Mouse (Mus musculus): ENCODE results near the gene Gm21970.
A peak's percentile ranks its signal among the peaks of the same experiment; 100 is the strongest.
"Not testable (repeated sequence)": the region's sequence is repeated elsewhere in the genome, so short reads cannot be mapped to it uniquely, and the experiment has no call there.

The Gm21970 gene

GRCm38 (mm10) chr16:91438599-91438998 is 47.1 kb downstream of the Gm21970 start:
- not testable (repeated sequence) for DNase-seq (ENCODE audit: low spot score)

- peak; percentile 35 for DNase-seq (ENCODE audit: low spot score)
Measured at GRCm38 (mm10) chr16:91441366-91441765, 49.8 kb downstream of the Gm21970 start.

GRCm38 (mm10) chr16:91441811-91442240 is 50.3 kb downstream of the Gm21970 start:
- DNase-seq (ENCODE audit: low spot score) = no peak

- DNase-seq (ENCODE audit: low spot score) = no peak
Measured at GRCm38 (mm10) chr16:91442446-91442845, 50.9 kb downstream of the Gm21970 start.

- DNase-seq (ENCODE audit: low spot score) = no peak
Measured at GRCm38 (mm10) chr16:91443211-91443611, 51.7 kb downstream of the Gm21970 start.

- DNase-seq (ENCODE audit: low spot score) = no peak
Measured at GRCm38 (mm10) chr16:91444847-91445246, 53.3 kb downstream of the Gm21970 start.

GRCm38 (mm10) chr16:91445566-91445965 is 54.0 kb downstream of the Gm21970 start:
- DNase-seq (ENCODE audit: low spot score) = no peak

GRCm38 (mm10) chr16:91446778-91447511 is 55.4 kb downstream of the Gm21970 start:
- DNase-seq (ENCODE audit: low spot score) = no peak

- DNase-seq (ENCODE audit: low spot score) = no peak
Measured at GRCm38 (mm10) chr16:91447512-91447900, 56.0 kb downstream of the Gm21970 start.

GRCm38 (mm10) chr16:91448088-91448487 is 56.6 kb downstream of the Gm21970 start:
- DNase-seq (ENCODE audit: low spot score) = no peak

- no peak for DNase-seq (ENCODE audit: low spot score)
Measured at GRCm38 (mm10) chr16:91448895-91449294, 57.4 kb downstream of the Gm21970 start.

- no peak for DNase-seq (ENCODE audit: low spot score)
Measured at GRCm38 (mm10) chr16:91450137-91451064, 58.9 kb downstream of the Gm21970 start.

GRCm38 (mm10) chr16:91451949-91452348 is 60.4 kb downstream of the Gm21970 start:
- no peak for DNase-seq (ENCODE audit: low spot score)

GRCm38 (mm10) chr16:91452363-91452896 is 60.9 kb downstream of the Gm21970 start:
- no peak for DNase-seq (ENCODE audit: low spot score)

GRCm38 (mm10) chr16:91455868-91456267 is 64.3 kb downstream of the Gm21970 start:
- no peak for DNase-seq (ENCODE audit: low spot score)

GRCm38 (mm10) chr16:91458301-91458746 is 66.8 kb downstream of the Gm21970 start:
- DNase-seq (ENCODE audit: low spot score) = no peak

GRCm38 (mm10) chr16:91458976-91459375 is 67.5 kb downstream of the Gm21970 start:
- DNase-seq (ENCODE audit: low spot score) = no peak

GRCm38 (mm10) chr16:91459396-91459795 is 67.9 kb downstream of the Gm21970 start:
- no peak for DNase-seq (ENCODE audit: low spot score)

GRCm38 (mm10) chr16:91459841-91460370 is 68.4 kb downstream of the Gm21970 start:
- no peak for DNase-seq (ENCODE audit: low spot score)

GRCm38 (mm10) chr16:91461066-91461638 is 69.6 kb downstream of the Gm21970 start:
- DNase-seq (ENCODE audit: low spot score) = no peak

- DNase-seq (ENCODE audit: low spot score) = no peak
Measured at GRCm38 (mm10) chr16:91461773-91462181, 70.3 kb downstream of the Gm21970 start.

GRCm38 (mm10) chr16:91462644-91463043 is 71.1 kb downstream of the Gm21970 start:
- no peak for DNase-seq (ENCODE audit: low spot score)
